Mouse (Mus musculus): Measurements from ENCODE around the gene Sacs. TPM values are rescaled to one million over a fixed set of nuclear protein-coding genes. Genes with fewer than 3 reads are reported as not detected.

Sacs gene
- total RNA-seq, 1 experiment from 2014 or later = 22.3 TPM

Other genes with a start within 250 kb of the Sacs start
- 1.2 and 1.8 TPM in 2 replicates for gene Tnfrsf19, start 92.0 kb upstream of the Sacs start, total RNA-seq (2017)
- gene Sgcg, start 120.0 kb downstream of the Sacs start, total RNA-seq (2017) = not detected in 2 replicates
- gene Arl11, start 171.3 kb downstream of the Sacs start, total RNA-seq (2017) = 8.3 and 10.1 TPM in 2 replicates
- gene Ebpl, start 222.0 kb downstream of the Sacs start, total RNA-seq (2017) = 2.1 and 2.6 TPM in 2 replicates

Data from neutrophil, adult 5-6 weeks (primary cell).